Mouse (Mus musculus) bone marrow macrophage, adult 2 months (primary cell): ENCODE results near the gene Crhr2.

Source experiments
- CTCF ChIP-seq: IDR thresholded peaks from 2 replicates; pipeline ENCODE4 v1.5.1; 2012; ENCODE audit warnings: low read depth, mild to moderate bottlenecking, low read length, moderate library complexity
- POLR2A ChIP-seq: IDR thresholded peaks from 2 replicates; pipeline ENCODE4 v1.6.1; 2012; ENCODE audit warnings: mild to moderate bottlenecking, low read depth, low read length, borderline replicate concordance

DNA sequence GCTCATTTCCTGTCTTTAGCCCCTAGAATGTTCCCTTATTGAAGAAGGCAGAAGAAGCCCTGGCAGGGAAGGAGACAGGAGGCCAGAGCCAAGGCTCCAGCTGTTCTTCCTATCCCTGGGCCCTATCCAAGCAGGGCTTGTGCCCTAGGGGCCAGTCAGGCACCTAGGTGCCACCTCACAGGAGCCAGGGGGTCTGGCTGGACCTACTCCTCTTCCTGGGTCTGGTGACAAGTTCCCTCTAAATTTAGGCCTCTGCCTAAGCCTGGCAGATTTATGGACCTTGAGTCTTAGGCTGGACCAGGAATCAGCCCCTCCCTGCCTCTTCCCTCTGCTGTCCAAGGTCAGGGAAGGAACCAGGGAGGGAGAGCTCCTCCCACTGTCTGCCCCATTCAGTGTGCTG lies 4.4 kb downstream of the Crhr2 start:
- TF ChIP-seq CTCF (no peak), POLR2A (no peak)
